Mouse (Mus musculus) limb, embryonic 12.5 days (tissue): ENCODE data around the gene Cit. TPM values are rescaled to one million over a fixed set of nuclear protein-coding genes. Genes with fewer than 3 reads are reported as not detected.

ENCODE experiments used
- ATAC-seq: fragments of 200-750 bp; cut with Nextera tagmentation; 2 replicates; pipeline ENCODE4 v1.8.0; 2017; ENCODE audit warnings: low read depth, moderate TSS enrichment; ENCODE audit not compliant: insufficient number of reproducible peaks, insufficient read depth, low FRiP score, low TSS enrichment
- H3K27ac ChIP-seq: fragments of 300-500 bp; sonication (generic); 2 replicates; pipeline ENCODE4 v1.5.1; 2016; ENCODE audit warnings: mild to moderate bottlenecking, moderate library complexity
- H3K27me3 ChIP-seq: fragments of 300-500 bp; sonication (generic); 2 replicates; pipeline ENCODE4 v1.6.1; 2016; ENCODE audit warnings: mild to moderate bottlenecking, moderate library complexity
- H3K36me3 ChIP-seq: fragments of 300-500 bp; sonication (generic); 2 replicates; pipeline ENCODE4 v1.6.1; 2016; ENCODE audit warnings: mild to moderate bottlenecking, moderate library complexity
- H3K4me1 ChIP-seq: fragments of 300-500 bp; sonication (generic); replicated peaks from 2 replicates; pipeline ENCODE4 v1.6.1; 2016
- H3K4me2 ChIP-seq: fragments of 300-500 bp; sonication (generic); 2 replicates; pipeline ENCODE4 v1.6.1; 2016; ENCODE audit warnings: mild to moderate bottlenecking, moderate library complexity
- H3K4me3 ChIP-seq: fragments of 300-500 bp; sonication (generic); replicated peaks from 2 replicates; pipeline ENCODE4 v1.5.1; 2016; ENCODE audit warnings: mild to moderate bottlenecking
- H3K9ac ChIP-seq: fragments of 300-500 bp; sonication (generic); replicated peaks from 2 replicates; pipeline ENCODE4 v1.6.1; 2016; ENCODE audit warnings: mild to moderate bottlenecking, moderate library complexity
- H3K9me3 ChIP-seq: fragments of 300-500 bp; sonication (generic); 2 replicates; pipeline ENCODE4 v1.6.1; 2016; ENCODE audit warnings: mild to moderate bottlenecking, moderate library complexity
- WGBS: fragments of 180-500 bp; shearing (Covaris S2); methylation state at CpG from one replicate; pipeline ENCODE4 v1.1.7; 2016; 5-methylcytosine and 5-hydroxymethylcytosine counted together
- polyA plus RNA-seq: library from polyadenylated mRNA; unstranded; fragments of >200 nt; fragmentation: Nextera tagmentation; extraction: Ambion mirVana; gene quantifications from 2 replicates; pipeline ENCODE4 v1.2.1, GENCODE M21; 2016

The Cit gene
- polyA plus RNA-seq, 1 experiment from 2014 or later = 41.5 TPM

DNA sequence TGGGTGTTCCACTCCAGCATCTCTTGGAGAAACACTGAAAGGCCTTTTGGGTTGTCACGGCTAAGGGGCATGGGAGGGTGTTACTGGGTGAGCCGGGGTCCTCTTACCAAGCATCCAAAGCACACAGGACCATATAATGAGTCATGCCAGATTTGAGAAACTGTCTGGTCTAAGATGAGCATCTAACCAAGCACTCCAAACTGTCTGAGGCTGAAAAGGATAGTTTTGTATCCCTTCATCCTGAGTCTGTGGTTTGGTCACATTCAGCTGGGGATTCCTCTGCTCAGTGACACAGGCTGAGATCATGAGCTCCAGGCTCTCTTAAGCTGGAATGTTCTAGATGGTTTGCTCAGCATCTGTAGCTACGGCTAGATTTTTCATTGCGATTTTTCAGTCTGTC lies 7.4 kb downstream of the Cit start:
- no peak for ATAC-seq

GRCm38 (mm10) chr5:115853691-115854090 lies 8.6 kb downstream of the Cit start:
- no peak for ATAC-seq
- Histone ChIP-seq H3K4me2 (no peak overlapping the region), H3K27me3 (no peaks in the 10 kb centered on the region), H3K4me3 (no peak overlapping the region), H3K27ac (no peak overlapping the region), H3K9me3 (no peaks in the 10 kb centered on the region), H3K9ac (no peak overlapping the region), H3K4me1 (no peaks in the 10 kb centered on the region), H3K36me3 (peaks cover 78% of the 10 kb centered on the region)
- 94% methylated on average over 9 of the region's 9 CpGs for WGBS

More for the DNA sequence above, 7.4 kb downstream of the Cit start:
- Histone ChIP-seq H3K4me1 (no peaks in the 10 kb centered on the region), H3K27ac (no peak overlapping the region), H3K9ac (no peak overlapping the region), H3K36me3 (peaks cover 84% of the 10 kb centered on the region), H3K9me3 (no peaks in the 10 kb centered on the region), H3K4me3 (no peak overlapping the region), H3K4me2 (no peak overlapping the region), H3K27me3 (no peaks in the 10 kb centered on the region)
- WGBS = 94% methylated on average over 4 of the region's 4 CpGs

DNA sequence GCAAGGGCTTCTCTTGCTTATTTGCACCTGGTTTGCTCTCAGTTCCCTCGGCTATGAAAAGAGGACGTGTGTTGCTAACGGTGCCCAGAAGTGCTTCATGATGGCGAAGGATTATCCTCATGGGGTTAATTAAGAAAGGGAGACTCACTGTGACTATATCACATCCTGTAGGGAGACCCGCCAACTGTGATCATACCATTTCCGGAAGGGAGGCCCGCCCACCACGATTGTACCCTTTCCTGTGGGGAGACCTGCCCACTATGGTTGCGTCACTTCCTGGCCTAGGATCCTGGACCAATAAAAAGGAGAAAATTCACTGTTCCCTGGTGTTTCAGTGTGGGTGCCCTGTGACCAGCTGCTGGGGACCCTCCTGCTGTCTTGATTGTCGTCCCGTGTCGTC lies 9.3 kb downstream of the Cit start:
- Histone ChIP-seq H3K9me3 (no peaks in the 10 kb centered on the region), H3K27me3 (no peaks in the 10 kb centered on the region), H3K27ac (no peak overlapping the region), H3K4me2 (no peak overlapping the region), H3K36me3 (peaks cover 77% of the 10 kb centered on the region), H3K9ac (no peak overlapping the region), H3K4me1 (no peaks in the 10 kb centered on the region), H3K4me3 (no peak overlapping the region)
- 92% methylated on average over 12 of the region's 12 CpGs for WGBS
- ATAC-seq = no peak

DNA sequence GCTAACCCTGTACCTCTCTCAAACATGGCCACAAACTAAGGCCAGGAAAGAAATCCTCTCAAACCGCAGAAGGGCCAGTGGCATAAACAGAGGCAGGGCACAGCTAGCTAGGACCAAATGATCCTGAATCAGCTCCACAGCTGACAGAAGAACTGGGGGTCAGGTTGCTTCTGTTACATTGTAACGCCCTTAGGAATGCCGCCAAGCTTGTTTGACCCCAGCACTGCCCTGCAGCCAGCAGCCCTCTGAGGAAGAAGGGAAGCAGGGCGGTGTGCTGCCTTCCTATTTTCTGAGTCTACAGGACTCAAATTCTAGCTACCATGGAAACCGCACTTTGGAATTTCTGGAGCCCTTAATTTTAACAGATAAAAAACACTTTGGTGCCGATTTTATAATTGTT lies 13.6 kb downstream of the Cit start:
- no peak for ATAC-seq
- no peak overlapping the region for H3K4me3 ChIP-seq
- H3K27ac ChIP-seq = no peak overlapping the region
- no peaks in the 10 kb centered on the region for H3K27me3 ChIP-seq
- WGBS = 73% methylated on average over 6 of the region's 6 CpGs
- H3K9ac ChIP-seq = no peak overlapping the region
- H3K9me3 ChIP-seq = no peaks in the 10 kb centered on the region
- H3K36me3 ChIP-seq = peaks cover 66% of the 10 kb centered on the region
- H3K4me2 ChIP-seq = no peak overlapping the region
- H3K4me1 ChIP-seq = no peaks in the 10 kb centered on the region

DNA sequence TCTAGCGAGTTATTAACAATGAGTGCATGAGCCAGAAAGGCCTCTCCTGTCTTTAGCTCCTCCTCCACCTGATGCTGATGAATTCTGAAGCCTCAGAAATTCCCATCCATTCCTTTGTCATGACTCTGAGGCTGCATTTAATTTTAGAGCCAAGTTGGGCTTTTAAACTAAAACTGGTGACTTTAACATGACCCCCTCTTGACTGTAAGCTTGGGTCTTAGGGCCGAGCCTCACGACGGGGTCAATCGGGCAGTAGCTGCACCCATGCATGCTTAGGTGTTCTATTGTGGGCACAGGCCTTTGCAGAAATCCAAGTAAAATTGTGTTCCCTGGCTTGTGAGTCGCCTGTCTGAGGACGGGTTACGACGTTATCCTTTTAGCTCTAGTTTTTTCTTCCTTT lies 14.4 kb downstream of the Cit start:
- no peak overlapping the region for H3K27ac ChIP-seq
- H3K4me1 ChIP-seq = no peaks in the 10 kb centered on the region
- ATAC-seq = no peak
- peaks cover 66% of the 10 kb centered on the region for H3K36me3 ChIP-seq
- H3K4me2 ChIP-seq = no peak overlapping the region
- H3K27me3 ChIP-seq = no peaks in the 10 kb centered on the region
- WGBS = 82% methylated on average over 9 of the region's 9 CpGs
- no peak overlapping the region for H3K4me3 ChIP-seq
- no peaks in the 10 kb centered on the region for H3K9me3 ChIP-seq
- no peak overlapping the region for H3K9ac ChIP-seq

- H3K4me3 ChIP-seq = no peak overlapping the region
- no peak overlapping the region for H3K4me2 ChIP-seq
- H3K27me3 ChIP-seq = no peaks in the 10 kb centered on the region
- peaks cover 62% of the 10 kb centered on the region for H3K36me3 ChIP-seq
- H3K9me3 ChIP-seq = no peaks in the 10 kb centered on the region
- no peak overlapping the region for H3K9ac ChIP-seq
- WGBS = 91% methylated on average over 10 of the region's 10 CpGs
- no peaks in the 10 kb centered on the region for H3K4me1 ChIP-seq
- no peak overlapping the region for H3K27ac ChIP-seq
- no peak for ATAC-seq
Observed at GRCm38 (mm10) chr5:115861991-115862390, 16.9 kb downstream of the Cit start.

DNA sequence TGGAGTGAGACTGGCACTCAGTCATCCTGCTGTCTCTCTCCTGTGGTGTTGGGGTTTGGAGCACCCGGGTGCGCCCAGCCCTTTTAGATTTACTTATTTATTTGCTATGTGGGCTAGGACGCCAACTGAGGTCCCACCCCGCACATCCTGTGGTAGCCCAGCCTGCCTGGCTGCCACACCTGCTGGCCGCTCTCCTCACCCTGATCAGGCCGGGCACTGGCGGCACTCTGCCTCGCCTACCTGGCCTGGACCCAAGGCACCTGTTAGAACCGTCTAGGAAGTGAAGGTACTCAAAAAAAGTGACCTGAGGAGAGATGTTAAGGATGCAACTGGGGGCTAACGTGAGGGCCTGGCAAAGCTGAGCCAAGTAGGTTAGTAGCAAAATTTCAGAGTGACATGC lies 17.4 kb downstream of the Cit start:
- WGBS = 92% methylated on average over 10 of the region's 10 CpGs
- Histone ChIP-seq H3K27ac (no peak overlapping the region), H3K4me2 (no peak overlapping the region), H3K9ac (no peak overlapping the region), H3K9me3 (no peaks in the 10 kb centered on the region), H3K36me3 (peaks cover 61% of the 10 kb centered on the region), H3K27me3 (no peaks in the 10 kb centered on the region), H3K4me3 (no peak overlapping the region), H3K4me1 (no peaks in the 10 kb centered on the region)
- no peak for ATAC-seq

DNA sequence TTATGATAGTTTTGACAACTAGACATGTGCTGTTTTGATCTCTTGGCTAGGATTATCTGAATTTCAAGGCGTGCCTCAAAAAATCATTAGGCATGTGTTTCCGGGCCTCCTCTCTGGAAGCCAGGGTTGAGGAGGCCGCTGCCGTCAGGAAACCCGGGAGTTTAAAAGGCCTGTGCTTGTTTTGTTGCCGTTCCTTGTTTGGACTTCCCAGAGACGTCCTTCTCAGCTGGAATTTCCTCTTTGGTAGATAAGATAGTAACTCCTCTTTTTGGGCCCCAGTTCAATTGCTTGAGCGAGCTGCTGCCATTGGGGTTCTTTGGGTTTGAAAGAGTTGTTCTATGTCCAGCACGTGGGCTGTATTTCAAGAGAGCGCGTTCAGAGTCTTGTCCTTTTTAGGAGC lies 21.2 kb downstream of the Cit start:
- 85% methylated on average over 11 of the region's 11 CpGs for WGBS
- H3K27me3 ChIP-seq = no peaks in the 10 kb centered on the region
- H3K27ac ChIP-seq = no peak overlapping the region
- no peaks in the 10 kb centered on the region for H3K9me3 ChIP-seq
- no peak for ATAC-seq
- no peaks in the 10 kb centered on the region for H3K4me1 ChIP-seq
- no peak overlapping the region for H3K4me2 ChIP-seq
- no peak overlapping the region for H3K4me3 ChIP-seq
- no peak overlapping the region for H3K9ac ChIP-seq
- H3K36me3 ChIP-seq = peaks cover 54% of the 10 kb centered on the region

DNA sequence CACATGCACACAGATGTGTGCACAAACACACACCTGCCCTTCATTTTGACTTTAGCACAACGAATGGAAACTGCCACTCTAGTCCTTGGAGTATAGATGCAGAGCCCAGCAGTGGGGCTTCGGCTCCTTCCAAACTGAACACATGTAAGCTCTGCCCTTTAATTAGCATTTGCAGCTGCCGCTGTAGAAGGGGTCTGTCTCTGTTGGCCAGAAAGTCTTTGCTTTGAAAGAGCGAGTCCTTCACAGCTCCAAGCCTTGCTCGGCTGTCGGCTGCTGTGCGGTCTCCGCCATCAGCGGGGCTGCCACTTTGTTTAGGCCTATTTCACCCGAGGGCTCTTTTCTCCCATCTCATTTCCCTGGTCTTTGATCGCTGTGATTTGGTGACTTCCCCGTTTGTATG lies 23.5 kb downstream of the Cit start:
- no peak overlapping the region for H3K27ac ChIP-seq
- peaks cover 38% of the 10 kb centered on the region for H3K36me3 ChIP-seq
- no peak for ATAC-seq
- no peaks in the 10 kb centered on the region for H3K27me3 ChIP-seq
- WGBS = 90% methylated on average over 12 of the region's 12 CpGs
- H3K9me3 ChIP-seq = no peaks in the 10 kb centered on the region
- no peak overlapping the region for H3K4me3 ChIP-seq
- H3K4me1 ChIP-seq = no peaks in the 10 kb centered on the region
- H3K4me2 ChIP-seq = no peak overlapping the region
- no peak overlapping the region for H3K9ac ChIP-seq

DNA sequence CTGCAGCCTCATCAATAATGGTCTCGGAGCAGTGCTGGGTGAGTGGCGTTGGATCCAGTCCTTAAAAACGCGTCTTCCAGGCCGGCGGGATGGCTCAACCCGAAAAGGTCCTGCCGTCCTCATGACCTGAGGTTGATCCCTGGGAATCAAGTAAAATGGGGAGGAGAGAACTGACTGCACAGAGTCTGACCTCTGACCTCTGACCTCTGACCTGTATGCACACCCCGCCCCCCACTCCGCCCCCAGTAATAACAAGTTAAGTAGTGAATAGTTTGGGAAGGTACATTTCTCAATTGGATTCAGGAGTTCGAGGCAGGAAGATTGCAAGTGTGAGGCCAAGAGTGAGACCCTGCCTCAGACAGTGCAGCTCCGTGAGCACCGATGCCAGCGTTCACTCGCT lies 24.1 kb downstream of the Cit start:
- no peak overlapping the region for H3K4me3 ChIP-seq
- no peak overlapping the region for H3K4me2 ChIP-seq
- no peaks in the 10 kb centered on the region for H3K27me3 ChIP-seq
- WGBS = 94% methylated on average over 15 of the region's 15 CpGs
- no peak overlapping the region for H3K27ac ChIP-seq
- no peaks in the 10 kb centered on the region for H3K4me1 ChIP-seq
- no peak for ATAC-seq
- peaks cover 39% of the 10 kb centered on the region for H3K36me3 ChIP-seq
- no peak overlapping the region for H3K9ac ChIP-seq
- H3K9me3 ChIP-seq = no peaks in the 10 kb centered on the region

DNA sequence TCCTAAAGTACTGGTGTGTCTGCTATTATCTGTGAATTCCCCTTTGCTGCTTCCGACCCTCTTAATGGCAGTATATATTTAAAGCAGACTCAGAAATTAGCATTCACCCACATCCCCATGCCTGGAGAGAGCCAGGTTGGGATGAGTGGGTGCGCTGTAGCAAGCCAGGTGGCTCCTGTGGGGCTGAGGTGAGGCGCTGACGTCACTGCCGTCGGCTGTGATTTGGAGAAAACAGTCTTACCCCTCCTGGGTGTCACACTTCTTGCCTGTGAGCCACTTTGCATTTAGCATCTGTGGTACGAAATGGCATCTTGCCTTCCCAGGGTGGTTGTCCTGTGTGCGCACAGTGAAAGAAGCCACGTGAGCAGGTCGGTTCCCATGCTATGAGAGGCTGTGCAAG lies 26.1 kb downstream of the Cit start:
- H3K36me3 ChIP-seq = peaks cover 40% of the 10 kb centered on the region

DNA sequence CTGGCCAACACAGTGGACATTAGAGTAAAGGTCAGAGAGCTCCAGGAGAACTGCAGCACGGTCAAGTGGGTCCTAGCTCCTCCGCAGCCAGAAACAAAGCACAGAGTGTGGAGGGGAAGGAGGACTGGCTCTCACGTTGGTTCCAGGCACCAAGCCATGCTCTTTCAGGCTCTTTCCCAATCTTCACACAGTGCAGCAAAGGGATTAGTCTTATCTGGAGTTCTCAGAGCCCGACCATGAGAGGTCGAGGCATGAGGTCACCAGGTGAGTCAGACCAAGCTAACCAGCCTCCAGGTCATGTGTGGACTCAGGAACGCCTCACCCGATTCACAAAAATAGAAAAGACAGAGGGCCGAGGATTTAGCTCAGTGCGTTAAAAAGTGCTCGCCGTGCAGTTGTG lies 27.0 kb downstream of the Cit start:
- Histone ChIP-seq H3K27me3 (no peaks in the 10 kb centered on the region), H3K27ac (no peak overlapping the region), H3K4me2 (no peak overlapping the region), H3K9ac (no peak overlapping the region), H3K4me3 (no peak overlapping the region), H3K9me3 (no peaks in the 10 kb centered on the region), H3K36me3 (peaks cover 44% of the 10 kb centered on the region), H3K4me1 (no peaks in the 10 kb centered on the region)
- no peak for ATAC-seq
- 91% methylated on average over 11 of the region's 11 CpGs for WGBS

More for the DNA sequence above, 26.1 kb downstream of the Cit start:
- no peaks in the 10 kb centered on the region for H3K9me3 ChIP-seq
- H3K4me3 ChIP-seq = no peak overlapping the region
- H3K9ac ChIP-seq = no peak overlapping the region
- H3K4me2 ChIP-seq = no peak overlapping the region
- H3K27me3 ChIP-seq = no peaks in the 10 kb centered on the region
- WGBS = 95% methylated on average over 10 of the region's 10 CpGs
- no peak for ATAC-seq
- H3K4me1 ChIP-seq = no peaks in the 10 kb centered on the region
- H3K27ac ChIP-seq = no peak overlapping the region
